Mouse (Mus musculus): ENCODE measurements around the gene Mrpl1.

Gene Mrpl1

GRCm38 (mm10) chr5:96309566-96309965 lies 100.3 kb downstream of the Mrpl1 start:
- no peak for DNase-seq (ENCODE audit: low read depth, low spot score)

- DNase-seq (ENCODE audit: low read depth, low spot score) = no peak
These were observed 102.4 kb downstream of the Mrpl1 start for GRCm38 (mm10) chr5:96311677-96312076.

Measured in retina, postnatal 7 days (tissue).